Mouse (Mus musculus): ENCODE data around the gene Commd2. TPM values are rescaled to one million over a fixed set of nuclear protein-coding genes. Genes with fewer than 3 reads are reported as not detected.
A peak's percentile ranks its signal among the peaks of the same experiment; 100 is the strongest.

The Commd2 gene
- 105 and 107 TPM in 2 replicates for polyA plus RNA-seq (2016; fragmentation: Nextera tagmentation; extraction: Ambion mirVana)

GRCm38 (mm10) chr3:57651231-57651864 lies at the start of gene Commd2:
Gene Commd2 (minus strand): TSS chr3:57651715.
- Histone ChIP-seq H3K4me3 (peak within 1 kb of the TSS; percentile 72), H3K4me1 (peaks cover 8% of the 10 kb centered on the region), H3K9me3 (replicated peaks) (no peaks in the 10 kb centered on the region), H3K36me3 (peaks cover 23% of the 10 kb centered on the region), H3K27ac (replicated peaks) (peak within 1 kb of the TSS; percentile 92), H3K27me3 (ENCODE audit: low read depth, poor library complexity, severe bottlenecking) (no peaks in the 10 kb centered on the region)
- peak; percentile 89 for DNase-seq (ENCODE audit: low spot score)
- under 1% methylated on average over 42 of the region's 42 CpGs for WGBS

DNA sequence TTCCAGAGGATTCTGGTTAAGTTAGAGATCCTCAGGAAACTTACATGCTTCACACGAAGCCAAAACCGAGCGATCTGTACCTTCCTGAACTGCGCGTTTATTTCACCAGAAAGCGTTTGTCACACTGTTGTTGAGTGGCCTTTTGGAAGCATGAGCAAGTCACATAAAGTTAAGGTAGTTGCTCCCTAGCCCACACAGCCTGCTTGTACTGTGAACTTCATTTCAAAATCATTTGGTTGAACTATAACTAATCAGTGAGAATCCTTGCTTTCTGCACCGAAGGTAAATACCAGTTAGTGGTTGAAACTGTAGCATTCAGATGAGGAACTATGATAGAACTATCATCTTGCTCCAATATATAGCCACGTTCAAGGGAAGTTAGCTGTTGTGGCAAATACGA lies 45.3 kb upstream of the Commd2 start:
- no peaks in the 10 kb centered on the region for H3K36me3 ChIP-seq
- no peak overlapping the region for H3K27ac ChIP-seq (replicated peaks)
- H3K9me3 ChIP-seq (replicated peaks) = no peaks in the 10 kb centered on the region
- H3K4me1 ChIP-seq = no peaks in the 10 kb centered on the region
- DNase-seq (ENCODE audit: low spot score) = no peak
- H3K27me3 ChIP-seq (ENCODE audit: low read depth, poor library complexity, severe bottlenecking) = no peaks in the 10 kb centered on the region
- H3K4me3 ChIP-seq = no peak overlapping the region
- WGBS = 95% methylated on average over 9 of the region's 9 CpGs

GRCm38 (mm10) chr3:57696249-57696648 lies 44.7 kb upstream of the Commd2 start:
- no peaks in the 10 kb centered on the region for H3K27me3 ChIP-seq (ENCODE audit: low read depth, poor library complexity, severe bottlenecking)
- no peaks in the 10 kb centered on the region for H3K36me3 ChIP-seq
- no peak overlapping the region for H3K4me3 ChIP-seq
- H3K9me3 ChIP-seq (replicated peaks) = no peaks in the 10 kb centered on the region
- H3K4me1 ChIP-seq = no peaks in the 10 kb centered on the region
- no peak for DNase-seq (ENCODE audit: low spot score)
- no peak overlapping the region for H3K27ac ChIP-seq (replicated peaks)
- WGBS = 89% methylated on average over 4 of the region's 4 CpGs

- no peak for DNase-seq (ENCODE audit: low spot score)
- WGBS = 75% methylated on average over 2 of the region's 2 CpGs
- H3K27ac ChIP-seq (replicated peaks) = no peak within 1 kb of the TSS
- H3K36me3 ChIP-seq = no peaks in the 10 kb centered on the region
- H3K4me3 ChIP-seq = no peak within 1 kb of the TSS
- H3K9me3 ChIP-seq (replicated peaks) = no peaks in the 10 kb centered on the region
- H3K4me1 ChIP-seq = no peaks in the 10 kb centered on the region
- no peaks in the 10 kb centered on the region for H3K27me3 ChIP-seq (ENCODE audit: low read depth, poor library complexity, severe bottlenecking)
Observed at GRCm38 (mm10) chr3:57692719-57693118, 41.2 kb upstream of the Commd2 start, which contains the start of gene Ankub1. Gene Ankub1 (minus strand): TSS chr3:57692799.

DNA sequence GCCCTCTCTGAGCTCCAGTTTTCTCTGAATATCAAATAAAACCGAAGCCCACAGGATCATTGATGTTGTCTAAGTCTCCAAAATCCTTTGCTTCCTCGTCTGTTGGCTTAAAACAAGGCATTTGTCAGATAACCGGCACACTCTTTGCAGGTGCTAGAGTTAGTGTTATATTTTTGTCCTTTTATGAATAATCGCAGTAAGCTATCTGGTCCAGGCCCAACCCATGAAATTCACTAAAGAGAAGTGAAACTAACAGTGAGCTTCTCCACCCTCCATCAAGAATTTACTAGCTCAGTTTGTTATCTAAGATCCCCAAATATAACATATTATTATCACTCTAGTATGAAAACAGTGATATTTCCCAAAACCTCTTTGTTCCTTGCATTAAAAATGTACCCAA lies 40.3 kb upstream of the Commd2 start:
- Histone ChIP-seq H3K9me3 (replicated peaks) (no peaks in the 10 kb centered on the region), H3K4me1 (no peaks in the 10 kb centered on the region), H3K4me3 (no peak overlapping the region), H3K27me3 (ENCODE audit: low read depth, poor library complexity, severe bottlenecking) (no peaks in the 10 kb centered on the region), H3K36me3 (no peaks in the 10 kb centered on the region), H3K27ac (replicated peaks) (no peak overlapping the region)
- DNase-seq (ENCODE audit: low spot score) = no peak
- WGBS = 91% methylated on average over 4 of the region's 4 CpGs

- Histone ChIP-seq H3K4me3 (no peak overlapping the region), H3K36me3 (no peaks in the 10 kb centered on the region), H3K4me1 (no peaks in the 10 kb centered on the region), H3K9me3 (replicated peaks) (no peaks in the 10 kb centered on the region), H3K27me3 (ENCODE audit: low read depth, poor library complexity, severe bottlenecking) (no peaks in the 10 kb centered on the region), H3K27ac (replicated peaks) (no peak overlapping the region)
- DNase-seq (ENCODE audit: low spot score) = no peak
Observed at GRCm38 (mm10) chr3:57677786-57678185, 26.3 kb upstream of the Commd2 start.

GRCm38 (mm10) chr3:57674075-57674474 lies 22.6 kb upstream of the Commd2 start:
- 87% methylated on average over 2 of the region's 2 CpGs for WGBS
- H3K27ac ChIP-seq (replicated peaks) = no peak overlapping the region
- no peaks in the 10 kb centered on the region for H3K9me3 ChIP-seq (replicated peaks)
- no peaks in the 10 kb centered on the region for H3K36me3 ChIP-seq
- DNase-seq (ENCODE audit: low spot score) = no peak
- no peak overlapping the region for H3K4me3 ChIP-seq
- no peaks in the 10 kb centered on the region for H3K27me3 ChIP-seq (ENCODE audit: low read depth, poor library complexity, severe bottlenecking)
- H3K4me1 ChIP-seq = no peaks in the 10 kb centered on the region

GRCm38 (mm10) chr3:57673586-57673985 lies 22.1 kb upstream of the Commd2 start:
- 87% methylated on average over 4 of the region's 4 CpGs for WGBS
- Histone ChIP-seq H3K36me3 (no peaks in the 10 kb centered on the region), H3K27me3 (ENCODE audit: low read depth, poor library complexity, severe bottlenecking) (no peaks in the 10 kb centered on the region), H3K4me1 (no peaks in the 10 kb centered on the region), H3K4me3 (no peak overlapping the region), H3K9me3 (replicated peaks) (no peaks in the 10 kb centered on the region), H3K27ac (replicated peaks) (no peak overlapping the region)
- DNase-seq (ENCODE audit: low spot score) = no peak

GRCm38 (mm10) chr3:57667054-57667723 lies 15.7 kb upstream of the Commd2 start:
- Histone ChIP-seq H3K4me1 (peaks cover 4% of the 10 kb centered on the region; the same call in 1 of the 2 replicates), H3K27me3 (ENCODE audit: low read depth, poor library complexity, severe bottlenecking) (no peaks in the 10 kb centered on the region), H3K9me3 (replicated peaks) (no peaks in the 10 kb centered on the region), H3K4me3 (peak overlapping the region; percentile 24; the same call in 1 of the 2 replicates), H3K36me3 (no peaks in the 10 kb centered on the region), H3K27ac (replicated peaks) (no peak overlapping the region)
- WGBS = 38% methylated on average over 14 of the region's 14 CpGs
- DNase-seq (ENCODE audit: low spot score) = peak; percentile 66

DNA sequence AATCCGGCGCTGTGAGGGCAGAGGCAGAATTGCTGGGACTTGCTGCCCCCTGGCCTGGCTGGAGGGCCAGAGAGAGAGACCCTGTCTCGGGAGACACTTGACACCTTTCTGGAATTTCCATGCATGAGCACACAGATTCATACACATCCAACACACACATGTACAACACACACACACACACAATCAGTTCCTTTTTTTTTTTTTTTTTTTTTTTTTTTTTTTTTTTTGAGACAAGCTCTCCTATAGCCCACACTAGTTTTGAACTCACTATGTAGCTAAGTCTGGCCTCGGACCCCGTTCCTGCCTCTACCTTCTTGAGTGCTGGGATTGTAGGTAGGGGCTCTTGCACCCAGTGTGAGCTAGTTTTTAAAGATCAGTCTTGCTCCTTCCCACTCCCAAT lies 14.4 kb upstream of the Commd2 start:
- H3K27ac ChIP-seq (replicated peaks) = no peak overlapping the region
- H3K27me3 ChIP-seq (ENCODE audit: low read depth, poor library complexity, severe bottlenecking) = no peaks in the 10 kb centered on the region
- H3K4me1 ChIP-seq = peaks cover 4% of the 10 kb centered on the region; the same call in 1 of the 2 replicates
- H3K36me3 ChIP-seq = no peaks in the 10 kb centered on the region
- H3K9me3 ChIP-seq (replicated peaks) = no peaks in the 10 kb centered on the region
- no peak overlapping the region for H3K4me3 ChIP-seq
- 90% methylated on average over 5 of the region's 5 CpGs for WGBS
- no peak for DNase-seq (ENCODE audit: low spot score)

DNA sequence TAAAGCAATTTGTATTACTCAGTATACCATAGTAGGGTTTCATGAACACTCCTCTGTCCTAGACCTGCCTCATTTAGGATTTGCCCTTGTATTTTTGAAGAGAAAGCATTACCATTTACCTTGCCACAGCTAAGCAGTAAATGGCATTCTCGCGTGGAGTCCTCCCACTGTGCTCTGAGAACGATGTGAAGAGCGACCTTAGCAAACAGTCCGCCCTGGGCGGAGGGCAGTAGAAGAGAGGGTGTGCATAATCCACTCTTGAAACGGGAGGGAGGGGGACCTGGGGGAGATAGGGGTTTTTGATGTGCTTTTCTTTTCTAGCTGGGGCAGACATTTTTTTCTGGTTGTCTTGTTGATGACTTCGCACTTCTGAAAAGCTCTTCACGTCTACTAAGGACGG lies 13.2 kb upstream of the Commd2 start:
- Histone ChIP-seq H3K27me3 (ENCODE audit: low read depth, poor library complexity, severe bottlenecking) (no peaks in the 10 kb centered on the region), H3K9me3 (replicated peaks) (no peaks in the 10 kb centered on the region), H3K4me1 (peaks cover 4% of the 10 kb centered on the region; the same call in 1 of the 2 replicates), H3K27ac (replicated peaks) (no peak overlapping the region), H3K4me3 (no peak overlapping the region), H3K36me3 (no peaks in the 10 kb centered on the region)
- 73% methylated on average over 10 of the region's 10 CpGs for WGBS
- DNase-seq (ENCODE audit: low spot score) = no peak

- H3K4me3 ChIP-seq = no peak overlapping the region
- H3K9me3 ChIP-seq (replicated peaks) = no peaks in the 10 kb centered on the region
- H3K27me3 ChIP-seq (ENCODE audit: low read depth, poor library complexity, severe bottlenecking) = no peaks in the 10 kb centered on the region
- DNase-seq (ENCODE audit: low spot score) = peak; percentile 38
- 31% methylated on average over 6 of the region's 6 CpGs for WGBS
- H3K36me3 ChIP-seq = no peaks in the 10 kb centered on the region
- peaks cover 4% of the 10 kb centered on the region; the same call in 1 of the 2 replicates for H3K4me1 ChIP-seq
- no peak overlapping the region for H3K27ac ChIP-seq (replicated peaks)
Observed at GRCm38 (mm10) chr3:57663731-57664130, 12.2 kb upstream of the Commd2 start.

- no peaks in the 10 kb centered on the region for H3K4me1 ChIP-seq
- no peak for DNase-seq (ENCODE audit: low spot score)
- H3K27me3 ChIP-seq (ENCODE audit: low read depth, poor library complexity, severe bottlenecking) = no peaks in the 10 kb centered on the region
- no peaks in the 10 kb centered on the region for H3K9me3 ChIP-seq (replicated peaks)
- 65% methylated on average over 6 of the region's 6 CpGs for WGBS
- no peak overlapping the region for H3K27ac ChIP-seq (replicated peaks)
- H3K4me3 ChIP-seq = no peak overlapping the region
- H3K36me3 ChIP-seq = no peaks in the 10 kb centered on the region
Observed at GRCm38 (mm10) chr3:57658608-57659007, 7.1 kb upstream of the Commd2 start.

Measured in midbrain, embryonic 10.5 days (tissue).